Mouse (Mus musculus): ENCODE measurements around the gene Relch.
"Not testable (repeated sequence)": the region's sequence is repeated elsewhere in the genome, so short reads cannot be mapped to it uniquely, and the experiment has no call there.

Relch gene

GRCm38 (mm10) chr1:105746444-105746843 is 82.8 kb downstream of the Relch start:
- no peak for DNase-seq (ENCODE audit: low spot score)

- DNase-seq (ENCODE audit: low spot score): no peak
Observed at GRCm38 (mm10) chr1:105746858-105747596, 83.4 kb downstream of the Relch start.

- no peak for DNase-seq (ENCODE audit: low spot score)
Observed at GRCm38 (mm10) chr1:105748091-105748799, 84.6 kb downstream of the Relch start.

- no peak for DNase-seq (ENCODE audit: low spot score)
Observed at GRCm38 (mm10) chr1:105752196-105752595, 88.5 kb downstream of the Relch start.

GRCm38 (mm10) chr1:105752944-105753343 is 89.3 kb downstream of the Relch start:
- DNase-seq (ENCODE audit: low spot score): no peak

- DNase-seq (ENCODE audit: low spot score): no peak
Observed at GRCm38 (mm10) chr1:105758798-105759197, 95.1 kb downstream of the Relch start.

- DNase-seq (ENCODE audit: low spot score): no peak
Observed at GRCm38 (mm10) chr1:105759422-105760165, 95.9 kb downstream of the Relch start.

GRCm38 (mm10) chr1:105765586-105765985 is 101.9 kb downstream of the Relch start:
- DNase-seq (ENCODE audit: low spot score): peak; percentile 30

- not testable (repeated sequence) for DNase-seq (ENCODE audit: low spot score)
Observed at GRCm38 (mm10) chr1:105766099-105766498, 102.4 kb downstream of the Relch start.

- no peak for DNase-seq (ENCODE audit: low spot score)
Observed at GRCm38 (mm10) chr1:105768397-105768796, 104.7 kb downstream of the Relch start.

GRCm38 (mm10) chr1:105770685-105771084 is 107.0 kb downstream of the Relch start:
- DNase-seq (ENCODE audit: low spot score): no peak

- no peak for DNase-seq (ENCODE audit: low spot score)
Observed at GRCm38 (mm10) chr1:105776426-105776825, 112.8 kb downstream of the Relch start.

- DNase-seq (ENCODE audit: low spot score): no peak
Observed at GRCm38 (mm10) chr1:105780079-105780456, 116.4 kb downstream of the Relch start.

- peak; percentile 16 for DNase-seq (ENCODE audit: low spot score)
Observed at GRCm38 (mm10) chr1:105780457-105781364, 117.0 kb downstream of the Relch start, which contains the start of gene Tnfrsf11a. TSS of gene Tnfrsf11a (plus strand) at chr1:105780718.

GRCm38 (mm10) chr1:105781391-105782146 is 117.9 kb downstream of the Relch start:
- DNase-seq (ENCODE audit: low spot score): no peak

GRCm38 (mm10) chr1:105784257-105785016 is 120.8 kb downstream of the Relch start:
- no peak for DNase-seq (ENCODE audit: low spot score)

- DNase-seq (ENCODE audit: low spot score): no peak
Observed at GRCm38 (mm10) chr1:105785146-105785545, 121.5 kb downstream of the Relch start.

GRCm38 (mm10) chr1:105786731-105787357 is 123.2 kb downstream of the Relch start:
- no peak for DNase-seq (ENCODE audit: low spot score)

- no peak for DNase-seq (ENCODE audit: low spot score)
Observed at GRCm38 (mm10) chr1:105790103-105790502, 126.4 kb downstream of the Relch start.

- no peak for DNase-seq (ENCODE audit: low spot score)
Observed at GRCm38 (mm10) chr1:105794670-105795069, 131.0 kb downstream of the Relch start.

Data from testis, postnatal 14 days (tissue).